Mouse (Mus musculus) megakaryocyte, adult 5-6 weeks (primary cell): ENCODE results near the gene Marf1. TPM values are rescaled to one million over a fixed set of nuclear protein-coding genes. Genes with fewer than 3 reads are reported as not detected.
"Not testable (repeated sequence)": the region's sequence is repeated elsewhere in the genome, so short reads cannot be mapped to it uniquely, and the experiment has no call there.

Source experiments
- ATAC-seq: 2 replicates; pipeline ENCODE4 v1.8.0; 2016; ENCODE audit warnings: mild to moderate bottlenecking, inconsistent platforms; ENCODE audit not compliant: poor library complexity, severe bottlenecking
- total RNA-seq, 2 experiments: library from RNA; stranded (forward) in 1 of 2; stranded (reverse) in 1 of 2; fragments of 153-499, 151-499 nt in 1 of 2; fragments of 221-1000, 200-1000 nt in 1 of 2; gene quantifications; 2 replicates each; pipeline versions ENCODE4 v1.2.3 to v1.2.4; 2015 to 2017

The Marf1 gene
- total RNA-seq, 2 experiments from 2014 or later = 27.9 to 41.1 TPM

DNA sequence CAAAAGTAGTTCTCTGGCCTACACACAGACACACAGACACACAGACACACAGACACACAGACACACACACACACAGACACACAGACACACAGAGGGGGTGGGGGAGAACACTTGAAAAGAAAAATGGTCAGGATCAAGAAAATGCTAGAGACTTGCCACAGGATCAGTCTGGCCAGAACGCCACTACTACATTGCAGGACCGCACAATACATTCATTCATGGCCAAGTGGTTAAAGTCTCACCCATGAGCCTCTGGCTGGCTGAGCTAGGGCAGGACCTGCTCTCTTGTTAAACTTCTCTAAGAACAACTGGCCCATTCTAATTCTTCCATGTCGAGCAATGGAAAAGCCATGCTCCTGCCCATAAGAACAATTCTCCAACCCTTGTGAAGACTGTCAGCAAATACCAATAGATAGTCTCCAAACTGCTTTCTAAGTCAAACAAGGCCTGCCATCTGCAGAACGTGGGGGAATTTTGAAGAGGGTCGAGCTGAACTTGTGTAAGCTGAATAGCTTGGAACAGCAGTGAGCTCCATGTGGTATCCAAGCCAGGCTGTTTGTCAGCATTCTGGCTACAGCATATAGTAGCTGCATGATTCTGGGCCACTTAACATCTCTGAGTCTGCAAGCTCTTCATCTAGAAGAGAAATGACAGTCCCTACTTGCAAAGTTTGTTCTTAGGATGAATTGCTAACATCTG is 92.5 kb downstream of the Marf1 start:
- ATAC-seq = no peak

DNA sequence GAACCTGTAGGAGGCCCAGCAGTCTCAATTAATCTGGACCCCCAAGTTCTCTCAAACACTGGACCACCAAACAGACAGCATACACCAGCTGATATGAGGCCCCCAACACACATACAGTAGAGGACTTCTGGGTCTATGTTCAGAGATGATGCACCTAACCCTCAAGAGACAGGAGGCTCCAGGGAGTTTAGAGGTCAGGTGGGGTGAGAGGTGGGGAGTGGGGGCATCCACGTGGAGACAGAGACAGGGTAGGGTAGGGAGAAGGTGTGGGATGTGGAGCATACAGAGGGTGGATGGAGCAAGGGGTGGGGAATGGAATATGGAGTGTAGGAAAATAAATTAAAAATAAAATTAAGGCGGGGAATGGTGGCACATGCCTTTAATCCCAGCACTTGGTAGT is 94.5 kb downstream of the Marf1 start:
- ATAC-seq = not testable (repeated sequence)

DNA sequence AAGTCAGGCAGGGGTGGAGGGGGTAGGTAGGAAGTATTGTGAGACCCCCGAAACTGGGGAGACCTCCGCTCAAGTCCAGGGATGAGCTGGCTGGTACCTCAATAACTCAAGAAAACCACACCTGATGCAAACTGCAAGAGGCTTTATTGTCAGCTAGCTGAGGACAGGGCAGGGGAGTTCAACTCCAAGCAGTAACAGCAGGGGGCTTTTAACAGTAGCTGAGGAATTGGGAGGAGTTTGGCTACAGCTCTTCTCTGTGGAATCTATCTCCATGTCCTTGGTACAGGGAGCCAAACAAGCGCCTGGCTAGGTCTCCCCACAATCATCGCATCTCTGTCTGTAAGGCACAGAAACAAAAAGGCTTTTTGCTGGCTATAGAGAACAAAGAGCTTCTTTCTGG is 96.6 kb downstream of the Marf1 start:
- not testable (repeated sequence) for ATAC-seq

DNA sequence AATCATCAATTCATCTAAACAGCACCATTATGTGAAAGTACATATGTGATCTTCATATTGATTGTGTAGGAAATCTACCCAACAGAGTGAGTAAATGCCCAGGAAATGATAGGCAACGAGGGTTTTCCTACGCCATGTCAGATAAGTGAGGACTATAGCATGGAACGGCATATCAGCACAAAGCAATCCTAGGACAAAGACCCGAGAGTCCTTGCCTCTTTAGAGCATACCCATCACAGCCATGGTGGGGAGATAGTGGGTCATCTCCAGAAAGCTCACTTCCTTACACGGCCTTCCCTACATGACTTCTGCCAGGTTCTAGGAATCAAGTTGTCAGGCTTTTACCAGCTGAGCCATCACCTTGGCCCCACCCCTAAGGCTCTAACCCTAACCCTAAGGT is 103.3 kb downstream of the Marf1 start:
- ATAC-seq = no peak

Other genes starting within 250 kb of the Marf1 start
- not detected in 2 replicates for gene 2900011O08Rik, start 176.7 kb downstream of the Marf1 start, total RNA-seq (2015)
- not detected in 2 replicates for gene 2900011O08Rik, start 176.7 kb downstream of the Marf1 start, total RNA-seq (2017)
- not detected in 2 replicates for gene Ifitm7, start 176.5 kb downstream of the Marf1 start, total RNA-seq (2015)
- 0.22 TPM in 1 of 2 replicates, not detected in the other for gene Ifitm7, start 176.5 kb downstream of the Marf1 start, total RNA-seq (2017)
- 41.4 and 42.3 TPM in 2 replicates for gene Nde1, start 76 bp downstream of the Marf1 start, total RNA-seq (2015)
- gene Nde1, start 76 bp downstream of the Marf1 start, total RNA-seq (2017) = 73.0 and 88.6 TPM in 2 replicates
- 0.02 TPM in 1 of 2 replicates, not detected in the other for gene Myh11, start 128.0 kb upstream of the Marf1 start, total RNA-seq (2015)
- 0.04 TPM in 1 of 2 replicates, not detected in the other for gene Myh11, start 128.0 kb upstream of the Marf1 start, total RNA-seq (2017)
- 70.0 and 77.0 TPM in 2 replicates for gene Fopnl, start 154.1 kb upstream of the Marf1 start, total RNA-seq (2015)
- gene Fopnl, start 154.1 kb upstream of the Marf1 start, total RNA-seq (2017) = 31.8 and 39.4 TPM in 2 replicates
- 13.3 and 18.0 TPM in 2 replicates for gene Abcc1, start 198.2 kb upstream of the Marf1 start, total RNA-seq (2015)
- gene Abcc1, start 198.2 kb upstream of the Marf1 start, total RNA-seq (2017) = 16.6 and 17.4 TPM in 2 replicates